Mouse (Mus musculus) splenic B cell, adult 2 months (primary cell): ENCODE measurements around the gene Napepld.
"Not testable (repeated sequence)": the region's sequence is repeated elsewhere in the genome, so short reads cannot be mapped to it uniquely, and the experiment has no call there.

Experiments
- DNase-seq: peaks from one replicate; pipeline ENCODE4 v3.0.0-alpha.2; 2011; ENCODE audit warnings: low read depth, low spot score
- H3K27me3 ChIP-seq: 2 replicates; pipeline ENCODE4 v1.6.1; 2012; ENCODE audit warnings: mild to moderate bottlenecking, low read length, moderate library complexity, mixed read lengths; ENCODE audit not compliant: control insufficient read depth, poor library complexity, insufficient read depth, severe bottlenecking
- H3K36me3 ChIP-seq: 2 replicates; pipeline ENCODE4 v1.6.1; 2012; ENCODE audit warnings: mild to moderate bottlenecking, low read length, moderate library complexity, mixed read lengths; ENCODE audit not compliant: control insufficient read depth, poor library complexity, insufficient read depth, severe bottlenecking

Napepld gene

GRCm38 (mm10) chr5:21614299-21614698 lies 86.9 kb downstream of the Napepld start:
- not testable (repeated sequence) for H3K27me3 ChIP-seq, DNase-seq, H3K36me3 ChIP-seq
